Mouse (Mus musculus): ENCODE results near the gene Pik3cd.

Pik3cd gene

GRCm38 (mm10) chr4:149609256-149610025 lies 92.9 kb downstream of the Pik3cd start:
- DNase-seq (ENCODE audit: low spot score in 2 of 2), result no peak

GRCm38 (mm10) chr4:149608309-149608638 lies 94.1 kb downstream of the Pik3cd start:
- DNase-seq (ENCODE audit: low spot score in 2 of 2), result no peak

- no peak for DNase-seq (ENCODE audit: low spot score in 2 of 2)
These were observed 94.6 kb downstream of the Pik3cd start for GRCm38 (mm10) chr4:149607591-149608308.

- DNase-seq (ENCODE audit: low spot score in 2 of 2), result no peak
These were observed 95.5 kb downstream of the Pik3cd start for GRCm38 (mm10) chr4:149606766-149607358.

GRCm38 (mm10) chr4:149606056-149606455 lies 96.3 kb downstream of the Pik3cd start:
- DNase-seq (ENCODE audit: low spot score in 2 of 2), result no peak

GRCm38 (mm10) chr4:149604518-149604917 lies 97.9 kb downstream of the Pik3cd start:
- no peak for DNase-seq (ENCODE audit: low spot score in 2 of 2)

- DNase-seq (ENCODE audit: low spot score in 2 of 2), result no peak
These were observed 98.5 kb downstream of the Pik3cd start for GRCm38 (mm10) chr4:149603860-149604259.

- DNase-seq (ENCODE audit: low spot score in 2 of 2), result no peak
These were observed 100.1 kb downstream of the Pik3cd start for GRCm38 (mm10) chr4:149602236-149602635.

GRCm38 (mm10) chr4:149601484-149601883 lies 100.9 kb downstream of the Pik3cd start:
- no peak for DNase-seq (ENCODE audit: low spot score in 2 of 2)

GRCm38 (mm10) chr4:149600130-149600529 lies 102.2 kb downstream of the Pik3cd start:
- DNase-seq (ENCODE audit: low spot score in 2 of 2), result no peak

GRCm38 (mm10) chr4:149599549-149599948 lies 102.8 kb downstream of the Pik3cd start:
- no peak for DNase-seq (ENCODE audit: low spot score in 2 of 2)
